ENCODE assay signal across 19 mouse cellular contexts in the genomic region with DNA sequence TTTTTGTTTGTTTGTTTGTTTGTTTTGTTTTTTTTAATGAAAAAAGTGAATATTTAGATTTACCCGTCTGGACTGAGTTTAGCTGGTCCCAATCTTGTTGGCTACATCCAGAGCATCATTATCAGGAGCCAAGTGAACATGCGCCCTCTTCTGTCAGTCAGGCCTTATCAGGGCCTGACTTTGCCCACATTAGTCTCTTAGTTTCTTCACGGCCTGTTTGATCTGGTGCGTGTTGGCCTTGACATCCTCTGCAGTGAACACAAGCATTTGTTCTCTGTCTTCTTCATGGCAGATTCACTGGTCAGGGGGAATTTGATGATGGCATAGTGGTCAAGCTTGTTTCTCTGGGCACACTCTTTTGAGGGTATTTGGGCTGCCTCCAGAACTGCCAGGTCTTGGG. TPM values are rescaled to one million over a fixed set of nuclear protein-coding genes. Genes with fewer than 3 reads are reported as not detected.
DNase-seq lines count a peak whose midpoint lies in the region; ATAC-seq and TF ChIP-seq lines count a peak whose summit lies in the region.
"Had no signal": no experiment of that assay in that cellular context is flagged by ENCODE, and none has a peak within 500 bp of the region (broad histone marks: within the 10 kb centered on the region; RNA-seq: fewer than 3 reads in every experiment).

No protein-coding gene starts in this region.

- H3K4me3 ChIP-seq in CH12.LX (replicated peaks in 1 of 3; ENCODE audit: low read depth in 2 of 3, low read length in 2 of 3, poor library complexity in 1 of 3): no peak overlapping the region
- H3K4me3 ChIP-seq in liver, embryonic 13.5 days (replicated peaks): no peak overlapping the region
- H3K4me3 ChIP-seq in embryonic facial prominence, embryonic 10.5 days: no peak overlapping the region
- no peak overlapping the region for H3K4me3 ChIP-seq in midbrain, embryonic 10.5 days
- no peak overlapping the region for H3K4me3 ChIP-seq in intestine, embryonic 16.5 days (ENCODE audit: low read length)
- H3K4me3 ChIP-seq: embryonic facial prominence, embryonic 12.5 days; hindbrain, embryonic 10.5 days had no signal

- H3K4me2 ChIP-seq in CH12.LX (ENCODE audit: insufficient read depth, low read depth, poor library complexity, severe bottlenecking): no peak overlapping the region
- 0 out of 2 replicates have a peak overlapping the region, but pooled peaks have one; percentile 15 for H3K4me2 ChIP-seq in liver, embryonic 13.5 days
- H3K4me2 ChIP-seq in intestine, embryonic 16.5 days (ENCODE audit: low read depth, low read length): no peak overlapping the region
- H3K4me2 ChIP-seq: embryonic facial prominence, embryonic 12.5 days had no signal

- H3K36me3 ChIP-seq in CH12.LX (replicated peaks in 1 of 2; ENCODE audit: control insufficient read depth in 1 of 2, insufficient read depth in 1 of 2, low read length in 1 of 2): peaks cover 21 to 52% of the 10 kb centered on the region in 2 experiments
- H3K36me3 ChIP-seq in liver, embryonic 13.5 days: peaks cover 34% of the 10 kb centered on the region
- peaks cover 34% of the 10 kb centered on the region for H3K36me3 ChIP-seq in embryonic facial prominence, embryonic 10.5 days (replicated peaks)
- peaks cover 30% of the 10 kb centered on the region for H3K36me3 ChIP-seq in midbrain, embryonic 10.5 days
- H3K36me3 ChIP-seq in intestine, embryonic 16.5 days (ENCODE audit: control insufficient read depth, insufficient read depth, low read length): peaks cover 7% of the 10 kb centered on the region; the same call in 1 of the 2 replicates

- in situ Hi-C loops in CH12.LX (cut with MboI; ENCODE audit: low pct_ligation_motif_present, low pct_unique_long_range_greater_than_20kb, low sequenced_read_pairs): no loop called here

- DNase-seq in 416B (ENCODE audit: low read depth): peak; percentile 23
- DNase-seq in CH12.LX (ENCODE audit: extremely low read depth): no peak
- peak; percentile 61 for DNase-seq in c-Kit-positive CD71-positive TER-119-negative erythroid progenitor cells, embryonic 14.5 days (ENCODE audit: low read depth)
- peak; percentile 37 for DNase-seq in liver, embryonic 13.5 days
- no peak for DNase-seq in embryonic facial prominence, embryonic 10.5 days (ENCODE audit: low spot score)
- DNase-seq in midbrain, embryonic 10.5 days (ENCODE audit: low spot score): no peak
- no peak for DNase-seq in layer of hippocampus, adult 9-11 months
- DNase-seq: cerebellum, postnatal 36 days; forebrain, postnatal 0 days; kidney, adult 8-10 months; lung, adult 2 months; midbrain, embryonic 14.5 days; retina, postnatal 1 day; thymus, adult 2 months had no signal

- no peaks in the 10 kb centered on the region for H3K4me1 ChIP-seq in CH12.LX (ENCODE audit: control insufficient read depth in 1 of 2, insufficient read depth in 2 of 2)
- H3K4me1 ChIP-seq in liver, embryonic 13.5 days (replicated peaks): peaks cover 16% of the 10 kb centered on the region
- no peaks in the 10 kb centered on the region for H3K4me1 ChIP-seq in embryonic facial prominence, embryonic 10.5 days
- H3K4me1 ChIP-seq in midbrain, embryonic 10.5 days: no peaks in the 10 kb centered on the region
- H3K4me1 ChIP-seq in intestine, embryonic 16.5 days (ENCODE audit: control insufficient read depth, insufficient read depth, low read length): no peaks in the 10 kb centered on the region
- H3K4me1 ChIP-seq: embryonic facial prominence, embryonic 12.5 days; hindbrain, embryonic 10.5 days had no signal

- 21% methylated on average over 4 of the region's 4 CpGs for WGBS in liver, embryonic 13.5 days (ENCODE audit: insufficient replicate concordance)
- WGBS in embryonic facial prominence, embryonic 10.5 days: 82% methylated on average over 4 of the region's 4 CpGs
- 79% methylated on average over 4 of the region's 4 CpGs for WGBS in midbrain, embryonic 10.5 days
- 64% methylated on average over 4 of the region's 4 CpGs for WGBS in intestine, embryonic 16.5 days

- H3K9me3 ChIP-seq in CH12.LX (replicated peaks; ENCODE audit: low read length): no peaks in the 10 kb centered on the region
- no peaks in the 10 kb centered on the region for H3K9me3 ChIP-seq in liver, embryonic 13.5 days (replicated peaks)
- H3K9me3 ChIP-seq in embryonic facial prominence, embryonic 10.5 days: no peaks in the 10 kb centered on the region
- no peaks in the 10 kb centered on the region for H3K9me3 ChIP-seq in midbrain, embryonic 10.5 days (replicated peaks)
- H3K9me3 ChIP-seq in intestine, embryonic 16.5 days (ENCODE audit: control insufficient read depth, low read length): no peaks in the 10 kb centered on the region
- H3K9me3 ChIP-seq: embryonic facial prominence, embryonic 12.5 days; hindbrain, embryonic 10.5 days had no signal

- H3K9ac ChIP-seq in CH12.LX (ENCODE audit: insufficient read depth, low read depth): no peak overlapping the region
- H3K9ac ChIP-seq in liver, embryonic 13.5 days: peak overlapping the region; percentile 20; the same call in 1 of the 2 replicates
- no peak overlapping the region for H3K9ac ChIP-seq in intestine, embryonic 16.5 days (ENCODE audit: low read depth, low read length)
- H3K9ac ChIP-seq: embryonic facial prominence, embryonic 12.5 days; forebrain, postnatal 0 days had no signal

- TF ChIP-seq CTCF in CH12.LX (conservative IDR thresholded peaks at IDR 0.05 in 1 of 2, IDR thresholded peaks at IDR 0.05 in 1 of 2; ENCODE audit: low read depth in 2 of 2, low read length in 2 of 2): peak in 1 of 2 experiments; percentile 45; a peak in 2 of 4 replicates

- peak; percentile 26 for TF ChIP-seq RAD21 in CH12.LX (IDR thresholded peaks at IDR 0.05; ENCODE audit: low read depth, low read length)

- no peak for TF ChIP-seq POLR2A in CH12.LX (IDR thresholded peaks at IDR 0.05; ENCODE audit: low read depth, low read length)

- no peak overlapping the region for H3K27ac ChIP-seq in CH12.LX (ENCODE audit: insufficient read depth, low read depth)
- peak overlapping the region; percentile 72 for H3K27ac ChIP-seq in liver, embryonic 13.5 days
- H3K27ac ChIP-seq in embryonic facial prominence, embryonic 10.5 days (replicated peaks): no peak overlapping the region
- H3K27ac ChIP-seq in midbrain, embryonic 10.5 days (replicated peaks): no peak overlapping the region
- no peak overlapping the region for H3K27ac ChIP-seq in intestine, embryonic 16.5 days (ENCODE audit: low read length)
- H3K27ac ChIP-seq: embryonic facial prominence, embryonic 12.5 days; hindbrain, embryonic 10.5 days; macrophage had no signal

- no peaks in the 10 kb centered on the region for H3K27me3 ChIP-seq in CH12.LX (replicated peaks)
- no peaks in the 10 kb centered on the region for H3K27me3 ChIP-seq in liver, embryonic 13.5 days
- no peaks in the 10 kb centered on the region for H3K27me3 ChIP-seq in embryonic facial prominence, embryonic 10.5 days (replicated peaks; ENCODE audit: low read depth, poor library complexity, severe bottlenecking)
- H3K27me3 ChIP-seq in midbrain, embryonic 10.5 days (ENCODE audit: low read depth, poor library complexity, severe bottlenecking): no peaks in the 10 kb centered on the region
- no peaks in the 10 kb centered on the region for H3K27me3 ChIP-seq in intestine, embryonic 16.5 days (replicated peaks; ENCODE audit: control insufficient read depth, insufficient read depth, low read length)
- H3K27me3 ChIP-seq: embryonic facial prominence, embryonic 12.5 days had no signal

- peak; percentile 91 for ATAC-seq in liver, embryonic 13.5 days (ENCODE audit: low read depth)
- no peak for ATAC-seq in intestine, embryonic 16.5 days
- ATAC-seq: CD4-positive, CD25-positive, alpha-beta regulatory T cell, adult 4 months; forebrain, postnatal 0 days had no signal

- TF ChIP-seq EP300 in CH12.LX (IDR thresholded peaks at IDR 0.05; ENCODE audit: low read length): no peak

- H3K79me2 ChIP-seq in CH12.LX (replicated peaks; ENCODE audit: control insufficient read depth, extremely low read depth, insufficient read depth, poor library complexity, severe bottlenecking): peaks cover 3% of the 10 kb centered on the region; the same call in 1 of the 2 replicates

- dilution Hi-C loops in CH12.LX (cut with MboI; ENCODE audit: extremely low pct_ligation_motif_present, extremely low pct_unique_long_range_greater_than_20kb, low sequenced_read_pairs): no loop called here

RNA-seq across cellular contexts. Expression of a gene that starts 11.6 kb away (rescaled TPM):
- 17.6 and 29.3 TPM in 2 replicates for total RNA-seq in CH12.LX (2012; rRNA removed)
- 41.7 and 45.0 TPM in 2 replicates for total RNA-seq in CH12.LX (2014; rRNA removed)
- 27.2 and 47.1 TPM in 2 replicates for polyA plus RNA-seq in CH12.LX (2012; ENCODE audit: insufficient read length, low read depth)
- 24.7 and 25.6 TPM in 2 replicates for polyA plus RNA-seq in liver, embryonic 13.5 days (2015; fragmentation: Nextera tagmentation; extraction: Ambion mirVana)
- 27.8 and 29.9 TPM in 2 replicates for polyA plus RNA-seq in embryonic facial prominence, embryonic 10.5 days (2016; fragmentation: Nextera tagmentation; extraction: Ambion mirVana)
- polyA plus RNA-seq in midbrain, embryonic 10.5 days (2016; fragmentation: Nextera tagmentation; extraction: Ambion mirVana): 24.0 and 26.8 TPM in 2 replicates
- polyA plus RNA-seq in intestine, embryonic 16.5 days (2015; fragmentation: Nextera tagmentation; extraction: Ambion mirVana): 13.7 and 15.6 TPM in 2 replicates

RNA-seq across cellular contexts. Expression of a gene that starts 30.9 kb away (rescaled TPM):
- total RNA-seq in CH12.LX (2012; rRNA removed) (20.6 and 24.1 TPM in 2 replicates), CH12.LX (2014; rRNA removed) (73.7 and 76.0 TPM in 2 replicates)
- 24.7 and 29.2 TPM in 2 replicates for polyA plus RNA-seq in CH12.LX (2012; ENCODE audit: insufficient read length, low read depth)
- 36.8 and 41.7 TPM in 2 replicates for polyA plus RNA-seq in liver, embryonic 13.5 days (2015; fragmentation: Nextera tagmentation; extraction: Ambion mirVana)
- 33.7 and 34.3 TPM in 2 replicates for polyA plus RNA-seq in embryonic facial prominence, embryonic 10.5 days (2016; fragmentation: Nextera tagmentation; extraction: Ambion mirVana)
- 49.6 and 50.8 TPM in 2 replicates for polyA plus RNA-seq in midbrain, embryonic 10.5 days (2016; fragmentation: Nextera tagmentation; extraction: Ambion mirVana)
- polyA plus RNA-seq in intestine, embryonic 16.5 days (2015; fragmentation: Nextera tagmentation; extraction: Ambion mirVana): 16.9 and 17.6 TPM in 2 replicates

RNA-seq across cellular contexts. Expression of a gene that starts 50.4 kb away (rescaled TPM):
- total RNA-seq in CH12.LX (2012; rRNA removed) (9.1 and 9.8 TPM in 2 replicates), CH12.LX (2014; rRNA removed) (10.1 and 10.2 TPM in 2 replicates)
- 7.5 and 9.7 TPM in 2 replicates for polyA plus RNA-seq in CH12.LX (2012; ENCODE audit: insufficient read length, low read depth)
- 6.8 TPM in 2 replicates for polyA plus RNA-seq in liver, embryonic 13.5 days (2015; fragmentation: Nextera tagmentation; extraction: Ambion mirVana)
- 8.1 and 8.7 TPM in 2 replicates for polyA plus RNA-seq in embryonic facial prominence, embryonic 10.5 days (2016; fragmentation: Nextera tagmentation; extraction: Ambion mirVana)
- 6.6 and 7.2 TPM in 2 replicates for polyA plus RNA-seq in midbrain, embryonic 10.5 days (2016; fragmentation: Nextera tagmentation; extraction: Ambion mirVana)
- 10.2 TPM in 2 replicates for polyA plus RNA-seq in intestine, embryonic 16.5 days (2015; fragmentation: Nextera tagmentation; extraction: Ambion mirVana)

RNA-seq across cellular contexts. Expression of a gene that starts 50.5 kb away (rescaled TPM):
- total RNA-seq in CH12.LX (2012; rRNA removed): 122 and 131 TPM in 2 replicates
- total RNA-seq in CH12.LX (2014; rRNA removed): 175 and 188 TPM in 2 replicates
- polyA plus RNA-seq in CH12.LX (2012; ENCODE audit: insufficient read length, low read depth): 110 and 125 TPM in 2 replicates
- 63.7 and 64.5 TPM in 2 replicates for polyA plus RNA-seq in liver, embryonic 13.5 days (2015; fragmentation: Nextera tagmentation; extraction: Ambion mirVana)
- 35.0 and 37.0 TPM in 2 replicates for polyA plus RNA-seq in embryonic facial prominence, embryonic 10.5 days (2016; fragmentation: Nextera tagmentation; extraction: Ambion mirVana)
- 47.9 and 49.7 TPM in 2 replicates for polyA plus RNA-seq in midbrain, embryonic 10.5 days (2016; fragmentation: Nextera tagmentation; extraction: Ambion mirVana)
- 106 and 108 TPM in 2 replicates for polyA plus RNA-seq in intestine, embryonic 16.5 days (2015; fragmentation: Nextera tagmentation; extraction: Ambion mirVana)

Comparison
In these comparisons a context has a peak if more than half of its experiments do, and no peak if none do; other contexts are left out.
1. DNase-seq: peak in 416B (single experiment), c-Kit-positive CD71-positive TER-119-negative erythroid progenitor cells, embryonic 14.5 days (single experiment) and liver, embryonic 13.5 days (single experiment); none in CH12.LX (single experiment), embryonic facial prominence, embryonic 10.5 days (single experiment), midbrain, embryonic 10.5 days (single experiment) and layer of hippocampus, adult 9-11 months (single experiment).